Mouse (Mus musculus) forebrain, embryonic 12.5 days (tissue): Measurements from ENCODE around the gene Xlr. TPM values are rescaled to one million over a fixed set of nuclear protein-coding genes. Genes with fewer than 3 reads are reported as not detected.
"Not testable (repeated sequence)": the region's sequence is repeated elsewhere in the genome, so short reads cannot be mapped to it uniquely, and the experiment has no call there.

Experiments used
- ATAC-seq: fragments of 200-750 bp; cut with Nextera tagmentation; 2 replicates; pipeline ENCODE4 v1.8.0; 2017; ENCODE audit warnings: moderate TSS enrichment; ENCODE audit not compliant: low FRiP score
- H3K27ac ChIP-seq: fragments of 300-500 bp; sonication (generic); 2 replicates; pipeline ENCODE4 v1.5.1; 2016; ENCODE audit warnings: mild to moderate bottlenecking
- H3K27me3 ChIP-seq: fragments of 300-500 bp; sonication (generic); 2 replicates; pipeline ENCODE4 v1.6.1; 2016; ENCODE audit warnings: mild to moderate bottlenecking
- H3K36me3 ChIP-seq: fragments of 300-500 bp; sonication (generic); replicated peaks from 2 replicates; pipeline ENCODE4 v1.6.1; 2016; ENCODE audit warnings: mild to moderate bottlenecking
- H3K4me1 ChIP-seq: fragments of 300-500 bp; sonication (generic); 2 replicates; pipeline ENCODE4 v1.6.1; 2016
- H3K4me2 ChIP-seq: fragments of 300-500 bp; sonication (generic); 2 replicates; pipeline ENCODE4 v1.6.1; 2016; ENCODE audit warnings: mild to moderate bottlenecking, moderate library complexity
- H3K4me3 ChIP-seq: fragments of 300-500 bp; sonication (generic); replicated peaks from 2 replicates; pipeline ENCODE4 v1.5.1; 2016; ENCODE audit warnings: mild to moderate bottlenecking
- H3K9ac ChIP-seq: fragments of 300-500 bp; sonication (generic); 2 replicates; pipeline ENCODE4 v1.6.1; 2016; ENCODE audit warnings: mild to moderate bottlenecking
- H3K9me3 ChIP-seq: fragments of 300-500 bp; sonication (generic); 2 replicates; pipeline ENCODE4 v1.6.1; 2016
- WGBS: fragments of 180-500 bp; shearing (Covaris S2); methylation state at CpG from one replicate; pipeline ENCODE4 v1.1.7; 2016; 5-methylcytosine and 5-hydroxymethylcytosine counted together
- polyA plus RNA-seq: library from polyadenylated mRNA; unstranded; fragments of >200 nt; fragmentation: Nextera tagmentation; extraction: Ambion mirVana; gene quantifications from 2 replicates; pipeline ENCODE4 v1.2.1, GENCODE M21; 2016

Gene Xlr
- polyA plus RNA-seq = 0.64 and 0.82 TPM in 2 replicates

GRCm38 (mm10) chrX:53797519-53797918 lies at the start of gene Xlr:
Gene Xlr, minus strand, starts transcription at chrX:53797706.
- H3K4me3 ChIP-seq, H3K4me2 ChIP-seq, H3K9me3 ChIP-seq, H3K9ac ChIP-seq, H3K36me3 ChIP-seq, H3K27me3 ChIP-seq, ATAC-seq, H3K4me1 ChIP-seq, H3K27ac ChIP-seq: not testable (repeated sequence)
- 81% methylated on average over 11 of the region's 11 CpGs for WGBS

GRCm38 (mm10) chrX:53799074-53799473 lies 1.6 kb upstream of the Xlr start:
- WGBS = 43% methylated on average over 3 of the region's 3 CpGs
- Histone ChIP-seq H3K9ac (no peak overlapping the region), H3K4me3 (no peak overlapping the region), H3K27me3 (no peaks in the 10 kb centered on the region), H3K4me1 (no peaks in the 10 kb centered on the region), H3K9me3 (no peaks in the 10 kb centered on the region), H3K36me3 (no peaks in the 10 kb centered on the region), H3K4me2 (no peak overlapping the region), H3K27ac (no peak overlapping the region)
- no peak for ATAC-seq

GRCm38 (mm10) chrX:53776276-53776675 lies 21.2 kb downstream of the Xlr start, which contains the start of gene Zfp36l3:
Gene Zfp36l3, minus strand, starts transcription at chrX:53776394.
- H3K4me2 ChIP-seq = no peak within 1 kb of the TSS
- no peaks in the 10 kb centered on the region for H3K27me3 ChIP-seq
- H3K4me3 ChIP-seq = no peak within 1 kb of the TSS
- H3K9me3 ChIP-seq = 0 out of 2 replicates have a peak, but pooled peaks cover 3% of the 10 kb centered on the region
- ATAC-seq = no peak
- H3K27ac ChIP-seq = no peak within 1 kb of the TSS
- H3K4me1 ChIP-seq = no peaks in the 10 kb centered on the region
- H3K36me3 ChIP-seq = no peaks in the 10 kb centered on the region
- no peak within 1 kb of the TSS for H3K9ac ChIP-seq
- WGBS = 91% methylated on average over 11 of the region's 12 CpGs

GRCm38 (mm10) chrX:53757736-53758135 lies 39.8 kb downstream of the Xlr start, which contains the start of gene 1700013H16Rik:
Gene 1700013H16Rik, minus strand, starts transcription at chrX:53757831.
- no peak for ATAC-seq
- Histone ChIP-seq H3K36me3 (no peaks in the 10 kb centered on the region), H3K27ac (no peak within 1 kb of the TSS), H3K4me2 (no peak within 1 kb of the TSS), H3K9me3 (0 out of 2 replicates have a peak, but pooled peaks cover 7% of the 10 kb centered on the region), H3K9ac (no peak within 1 kb of the TSS), H3K4me1 (no peaks in the 10 kb centered on the region), H3K4me3 (no peak within 1 kb of the TSS), H3K27me3 (no peaks in the 10 kb centered on the region)
- 90% methylated on average over 16 of the region's 16 CpGs for WGBS

- no peaks in the 10 kb centered on the region for H3K4me1 ChIP-seq
- no peak overlapping the region for H3K4me3 ChIP-seq
- no peak for ATAC-seq
- no peaks in the 10 kb centered on the region for H3K36me3 ChIP-seq
- H3K27ac ChIP-seq = no peak overlapping the region
- H3K4me2 ChIP-seq = no peak overlapping the region
- H3K27me3 ChIP-seq = no peaks in the 10 kb centered on the region
- WGBS = 79% methylated on average over 1 of the region's 1 CpGs
- H3K9me3 ChIP-seq = 0 out of 2 replicates have a peak, but pooled peaks cover 5% of the 10 kb centered on the region
- no peak overlapping the region for H3K9ac ChIP-seq
Measured at GRCm38 (mm10) chrX:53752851-53753250, 44.7 kb downstream of the Xlr start.

- Histone ChIP-seq H3K27ac (no peak overlapping the region), H3K36me3 (no peaks in the 10 kb centered on the region), H3K9me3 (no peaks in the 10 kb centered on the region), H3K9ac (no peak overlapping the region), H3K4me1 (no peaks in the 10 kb centered on the region), H3K4me2 (no peak overlapping the region), H3K27me3 (no peaks in the 10 kb centered on the region), H3K4me3 (no peak overlapping the region)
- no peak for ATAC-seq
- WGBS = 84% methylated on average over 2 of the region's 2 CpGs
Measured at GRCm38 (mm10) chrX:53728967-53729366, 68.5 kb downstream of the Xlr start.

Other genes starting within 250 kb of the Xlr start
- 61.8 and 64.2 TPM in 2 replicates for gene Rtl8c, start 189.7 kb downstream of the Xlr start, polyA plus RNA-seq
- 0.44 TPM in 1 of 2 replicates, not detected in the other for gene Gm14597, start 188.7 kb downstream of the Xlr start, polyA plus RNA-seq
- gene Rtl8a, start 154.0 kb downstream of the Xlr start, polyA plus RNA-seq = 91.9 and 99.0 TPM in 2 replicates
- gene Rtl8b, start 127.3 kb downstream of the Xlr start, polyA plus RNA-seq = 71.9 and 74.0 TPM in 2 replicates
- 0.32 and 0.34 TPM in 2 replicates for gene 4930502E18Rik, start 72.9 kb downstream of the Xlr start, polyA plus RNA-seq
- not detected in 2 replicates for gene 1700013H16Rik, start 39.9 kb downstream of the Xlr start, polyA plus RNA-seq
- gene Zfp36l3, start 21.3 kb downstream of the Xlr start, polyA plus RNA-seq = not detected in 2 replicates